Mouse (Mus musculus): ENCODE data around the gene Nxpe3. TPM values are rescaled to one million over a fixed set of nuclear protein-coding genes. Genes with fewer than 3 reads are reported as not detected.
A peak's percentile ranks its signal among the peaks of the same experiment; 100 is the strongest.

Gene Nxpe3
- 0.90 TPM for polyA plus RNA-seq (2012; fragmentation: generic; extraction: Trizol)

GRCm38 (mm10) chr16:55894893-55895650 lies at the start of gene Nxpe3:
Nxpe3 (minus strand) TSS chr16:55895285.
- Histone ChIP-seq H3K4me2 (ENCODE audit: low read depth) (peak within 1 kb of the TSS; percentile 83), H3K79me2 (ENCODE audit: control insufficient read depth, insufficient read depth) (peaks cover 4% of the 10 kb centered on the region), H3K4me3 (peak within 1 kb of the TSS; percentile 44), H3ac (ENCODE audit: control insufficient read depth, insufficient read length) (peak within 1 kb of the TSS; percentile 68), H3K36me3 (ENCODE audit: control insufficient read depth, insufficient read depth) (no peaks in the 10 kb centered on the region), H3K27me3 (ENCODE audit: control insufficient read depth, insufficient read depth, insufficient read length) (no peaks in the 10 kb centered on the region)
- TF ChIP-seq CEBPB (IDR thresholded peaks at IDR 0.05; ENCODE audit: insufficient read depth, poor library complexity, severe bottlenecking) = no peak
- TF ChIP-seq TCF12 (IDR thresholded peaks at IDR 0.05; ENCODE audit: insufficient read depth, poor library complexity, severe bottlenecking) = no peak
- no peak for TF ChIP-seq POLR2AphosphoS2 (IDR thresholded peaks at IDR 0.05; ENCODE audit: insufficient read length, low read depth)
- TF ChIP-seq TCF3 (IDR thresholded peaks at IDR 0.05; ENCODE audit: insufficient read length, low read depth) = no peak
- no peak for TF ChIP-seq SRF (IDR thresholded peaks at IDR 0.05; ENCODE audit: control insufficient read depth, insufficient read length, low read depth)
- TF ChIP-seq MYOD1 (IDR thresholded peaks at IDR 0.05; ENCODE audit: control insufficient read depth in 1 of 3, insufficient read length in 2 of 3, low read depth in 2 of 3) = peak in 1 of 3 experiments; percentile 7
- peak; percentile 64 for TF ChIP-seq POLR2A (IDR thresholded peaks at IDR 0.05; ENCODE audit: insufficient read length, low read depth)
- TF ChIP-seq E2F4 (IDR thresholded peaks at IDR 0.05; ENCODE audit: insufficient read depth) = no peak
- TF ChIP-seq MYOG (IDR thresholded peaks at IDR 0.05; ENCODE audit: control insufficient read depth in 1 of 3, insufficient read depth in 1 of 3, insufficient read length in 2 of 3, low read depth in 2 of 3) = peak in 1 of 3 experiments; percentile 10
- TF ChIP-seq MAX (IDR thresholded peaks at IDR 0.05; ENCODE audit: low read depth) = no peak

DNA sequence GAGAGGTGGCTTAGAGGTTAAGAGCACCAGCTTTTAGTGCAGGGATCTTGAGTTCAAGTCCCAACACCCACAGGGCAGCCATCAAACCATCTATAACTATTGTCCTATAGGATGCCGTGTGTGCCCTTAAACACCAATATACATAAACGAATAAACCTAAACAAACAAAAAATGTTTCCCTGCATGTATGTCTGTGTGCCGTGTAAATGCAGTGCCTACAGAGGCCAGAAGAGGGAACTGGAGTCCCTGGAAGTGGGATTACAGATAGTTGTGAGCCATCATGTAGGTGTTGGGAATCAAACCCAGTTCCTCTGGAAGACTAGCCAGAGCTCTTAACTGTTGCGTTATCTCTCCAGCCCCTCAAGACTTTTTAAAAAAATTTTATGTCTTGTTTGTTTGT lies 45.7 kb upstream of the Nxpe3 start:
- Histone ChIP-seq H3K79me2 (ENCODE audit: control insufficient read depth, insufficient read depth) (no peaks in the 10 kb centered on the region), H3K4me3 (no peak overlapping the region), H3K27me3 (ENCODE audit: control insufficient read depth, insufficient read depth, insufficient read length) (no peaks in the 10 kb centered on the region), H3ac (ENCODE audit: control insufficient read depth, insufficient read length) (no peak overlapping the region), H3K36me3 (ENCODE audit: control insufficient read depth, insufficient read depth) (no peaks in the 10 kb centered on the region), H3K4me2 (ENCODE audit: low read depth) (no peak overlapping the region)
- TF ChIP-seq TCF3 (IDR thresholded peaks at IDR 0.05; ENCODE audit: insufficient read length, low read depth) (no peak), POLR2A (IDR thresholded peaks at IDR 0.05; ENCODE audit: insufficient read length, low read depth) (no peak), MYOD1 (IDR thresholded peaks at IDR 0.05; ENCODE audit: control insufficient read depth in 1 of 3, insufficient read length in 2 of 3, low read depth in 2 of 3) (no peak), MYOG (IDR thresholded peaks at IDR 0.05; ENCODE audit: control insufficient read depth in 1 of 3, insufficient read depth in 1 of 3, insufficient read length in 2 of 3, low read depth in 2 of 3) (no peak), REST (IDR thresholded peaks at IDR 0.05; ENCODE audit: insufficient read depth, insufficient read length) (no peak), CEBPB (IDR thresholded peaks at IDR 0.05; ENCODE audit: insufficient read depth, poor library complexity, severe bottlenecking) (no peak), E2F4 (IDR thresholded peaks at IDR 0.05; ENCODE audit: insufficient read depth) (no peak), MAX (IDR thresholded peaks at IDR 0.05; ENCODE audit: low read depth) (no peak), SRF (IDR thresholded peaks at IDR 0.05; ENCODE audit: control insufficient read depth, insufficient read length, low read depth) (no peak)

GRCm38 (mm10) chr16:55939703-55940102 lies 44.6 kb upstream of the Nxpe3 start:
- H3K4me2 ChIP-seq (ENCODE audit: low read depth) = no peak overlapping the region
- no peak overlapping the region for H3ac ChIP-seq (ENCODE audit: control insufficient read depth, insufficient read length)
- H3K4me3 ChIP-seq = no peak overlapping the region
- H3K79me2 ChIP-seq (ENCODE audit: control insufficient read depth, insufficient read depth) = no peaks in the 10 kb centered on the region
- no peaks in the 10 kb centered on the region for H3K36me3 ChIP-seq (ENCODE audit: control insufficient read depth, insufficient read depth)
- no peak for TF ChIP-seq CEBPB (IDR thresholded peaks at IDR 0.05; ENCODE audit: insufficient read depth, poor library complexity, severe bottlenecking)
- TF ChIP-seq MAX (IDR thresholded peaks at IDR 0.05; ENCODE audit: low read depth) = no peak
- no peak for TF ChIP-seq POLR2AphosphoS2 (IDR thresholded peaks at IDR 0.05; ENCODE audit: insufficient read length, low read depth)
- no peak for TF ChIP-seq POLR2A (IDR thresholded peaks at IDR 0.05; ENCODE audit: insufficient read length, low read depth)
- no peak for TF ChIP-seq MYOG (IDR thresholded peaks at IDR 0.05; ENCODE audit: control insufficient read depth in 1 of 3, insufficient read depth in 1 of 3, insufficient read length in 2 of 3, low read depth in 2 of 3)
- no peak for TF ChIP-seq MYOD1 (IDR thresholded peaks at IDR 0.05; ENCODE audit: control insufficient read depth in 1 of 3, insufficient read length in 2 of 3, low read depth in 2 of 3)
- no peak for TF ChIP-seq TCF3 (IDR thresholded peaks at IDR 0.05; ENCODE audit: insufficient read length, low read depth)
- TF ChIP-seq USF1 (IDR thresholded peaks at IDR 0.05; ENCODE audit: low read depth) = no peak
- TF ChIP-seq TCF12 (IDR thresholded peaks at IDR 0.05; ENCODE audit: insufficient read depth, poor library complexity, severe bottlenecking) = no peak
- TF ChIP-seq E2F4 (IDR thresholded peaks at IDR 0.05; ENCODE audit: insufficient read depth) = no peak
- no peaks in the 10 kb centered on the region for H3K27me3 ChIP-seq (ENCODE audit: control insufficient read depth, insufficient read depth, insufficient read length)

DNA sequence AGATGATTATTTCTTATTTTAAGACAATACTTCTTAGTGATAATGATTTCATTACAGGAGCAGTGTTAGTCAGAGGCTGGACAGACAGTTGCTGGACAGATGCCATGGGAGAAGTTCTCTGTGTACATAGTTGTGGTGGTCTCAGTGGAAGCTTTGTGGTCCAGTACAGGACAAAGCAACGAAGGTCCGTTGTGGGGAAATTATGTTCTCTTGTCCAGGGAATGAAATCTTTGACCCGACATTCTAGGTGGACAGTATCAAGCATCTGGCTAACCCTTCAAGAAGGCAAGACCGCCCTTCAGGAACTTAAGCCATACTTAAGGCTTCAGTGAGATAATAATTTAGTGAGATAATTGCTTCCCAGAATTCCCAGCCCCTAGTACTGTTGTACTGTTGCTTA lies 43.7 kb upstream of the Nxpe3 start:
- no peaks in the 10 kb centered on the region for H3K27me3 ChIP-seq (ENCODE audit: control insufficient read depth, insufficient read depth, insufficient read length)
- TF ChIP-seq REST (IDR thresholded peaks at IDR 0.05; ENCODE audit: insufficient read depth, insufficient read length) (no peak), SRF (IDR thresholded peaks at IDR 0.05; ENCODE audit: control insufficient read depth, insufficient read length, low read depth) (no peak), POLR2A (IDR thresholded peaks at IDR 0.05; ENCODE audit: insufficient read length, low read depth) (no peak), MAX (IDR thresholded peaks at IDR 0.05; ENCODE audit: low read depth) (no peak), MYOD1 (IDR thresholded peaks at IDR 0.05; ENCODE audit: control insufficient read depth in 1 of 3, insufficient read length in 2 of 3, low read depth in 2 of 3) (no peak), CEBPB (IDR thresholded peaks at IDR 0.05; ENCODE audit: insufficient read depth, poor library complexity, severe bottlenecking) (no peak), POLR2AphosphoS2 (IDR thresholded peaks at IDR 0.05; ENCODE audit: insufficient read length, low read depth) (no peak), TCF3 (IDR thresholded peaks at IDR 0.05; ENCODE audit: insufficient read length, low read depth) (no peak), TCF12 (IDR thresholded peaks at IDR 0.05; ENCODE audit: insufficient read depth, poor library complexity, severe bottlenecking) (no peak), MYOG (IDR thresholded peaks at IDR 0.05; ENCODE audit: control insufficient read depth in 1 of 3, insufficient read depth in 1 of 3, insufficient read length in 2 of 3, low read depth in 2 of 3) (no peak), E2F4 (IDR thresholded peaks at IDR 0.05; ENCODE audit: insufficient read depth) (no peak), USF1 (IDR thresholded peaks at IDR 0.05; ENCODE audit: low read depth) (no peak)
- no peak overlapping the region for H3K4me2 ChIP-seq (ENCODE audit: low read depth)
- no peak overlapping the region for H3ac ChIP-seq (ENCODE audit: control insufficient read depth, insufficient read length)
- H3K36me3 ChIP-seq (ENCODE audit: control insufficient read depth, insufficient read depth) = no peaks in the 10 kb centered on the region
- no peaks in the 10 kb centered on the region for H3K79me2 ChIP-seq (ENCODE audit: control insufficient read depth, insufficient read depth)
- H3K4me3 ChIP-seq = no peak overlapping the region
